Mouse (Mus musculus): Measurements from ENCODE around the gene Dock1.

DNA sequence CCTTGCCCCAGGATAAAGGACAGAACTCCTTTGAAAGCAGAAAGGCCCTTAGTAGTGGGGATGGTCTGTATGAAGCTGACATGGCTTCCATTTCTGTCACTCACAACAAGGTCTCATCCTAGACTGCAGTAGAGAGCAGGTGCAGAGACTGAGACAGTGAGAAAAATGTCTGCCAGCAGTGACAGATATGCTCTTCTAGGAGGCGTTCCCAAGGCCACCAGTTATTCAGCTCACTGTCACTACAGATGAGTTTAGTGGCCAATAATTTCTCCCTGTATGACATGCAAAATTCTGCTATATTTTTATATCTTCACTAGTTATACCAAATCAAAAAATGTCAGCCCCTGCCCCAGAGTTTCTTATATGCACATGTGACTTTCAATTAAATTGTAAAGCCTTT, 368.5 kb downstream of the Dock1 start:
- TF ChIP-seq USF1 (IDR thresholded peaks at IDR 0.05; ENCODE audit: low read depth, low read length), result no peak
- no peak for TF ChIP-seq MEF2A (IDR thresholded peaks at IDR 0.05; ENCODE audit: borderline replicate concordance, low read depth, low read length)
- no peak for TF ChIP-seq MAX (IDR thresholded peaks at IDR 0.05; ENCODE audit: low read length)
- no peak for TF ChIP-seq CTCF (conservative IDR thresholded peaks at IDR 0.05 in 1 of 2, IDR thresholded peaks at IDR 0.05 in 1 of 2; ENCODE audit: low read depth in 2 of 2, low read length in 2 of 2)

Data from CH12.LX (cell line).